Mouse (Mus musculus) gastrocnemius, postnatal 36 days (tissue): ENCODE measurements around the gene Zfp740. TPM values are rescaled to one million over a fixed set of nuclear protein-coding genes. Genes with fewer than 3 reads are reported as not detected.

Source experiments
- DNase-seq, 2 experiments: peaks; one replicate each; pipeline ENCODE4 v3.0.0; 2022
- intact Hi-C: fragments of 180-260 bp; cut with DNase I; formaldehyde crosslinking; loops from one replicate; pipeline ENCODE4 v1.15.1; 2025
- total RNA-seq, 2 experiments: library from RNA; stranded (reverse); gene quantifications; 2 replicates each; pipeline ENCODE4 v1.2.3; 2021

The Zfp740 gene
- total RNA-seq, 2 experiments from 2014 or later = 24.3 to 26.6 TPM

- intact Hi-C loops = no loop called here
- no peak for DNase-seq
Observed at GRCm38 (mm10) chr15:102191699-102192098, 11.3 kb upstream of the Zfp740 start.

- no peak for DNase-seq
- intact Hi-C loops = no loop called here
Observed at GRCm38 (mm10) chr15:102192271-102192812, 10.7 kb upstream of the Zfp740 start.

- DNase-seq = no peak
- intact Hi-C loops = no loop called here
Observed at GRCm38 (mm10) chr15:102192820-102193386, 10.1 kb upstream of the Zfp740 start.

GRCm38 (mm10) chr15:102193652-102194051, 9.4 kb upstream of the Zfp740 start:
- no peak for DNase-seq

GRCm38 (mm10) chr15:102194439-102194838, 8.6 kb upstream of the Zfp740 start:
- intact Hi-C loops = no loop called here
- DNase-seq = no peak

More at GRCm38 (mm10) chr15:102193652-102194051, 9.4 kb upstream of the Zfp740 start:
- intact Hi-C loops = no loop called here

- no peak for DNase-seq
- intact Hi-C loops = no loop called here
Observed at GRCm38 (mm10) chr15:102195373-102195772, 7.7 kb upstream of the Zfp740 start.

- intact Hi-C loops = no loop called here
- DNase-seq = no peak
Observed at GRCm38 (mm10) chr15:102198841-102199240, 4.2 kb upstream of the Zfp740 start.

GRCm38 (mm10) chr15:102203835-102204381, 859 bp downstream of the Zfp740 start:
- DNase-seq = peak; percentile 54
- intact Hi-C loops = no loop called here

GRCm38 (mm10) chr15:102204674-102205505, 1.8 kb downstream of the Zfp740 start, which contains the start of gene Csad:
Csad (minus strand) TSS chr15:102204724.
- intact Hi-C loops = no loop called here
- DNase-seq = no peak

GRCm38 (mm10) chr15:102205779-102206178, 2.7 kb downstream of the Zfp740 start:
- no peak for DNase-seq
- intact Hi-C loops = no loop called here

- DNase-seq = no peak
- intact Hi-C loops = no loop called here
Observed at GRCm38 (mm10) chr15:102207351-102207750, 4.3 kb downstream of the Zfp740 start.

- no peak for DNase-seq
- intact Hi-C loops = no loop called here
Observed at GRCm38 (mm10) chr15:102208092-102208561, 5.1 kb downstream of the Zfp740 start.

- DNase-seq = no peak
- intact Hi-C loops = no loop called here
Observed at GRCm38 (mm10) chr15:102209114-102209513, 6.1 kb downstream of the Zfp740 start.

GRCm38 (mm10) chr15:102210816-102211215, 7.8 kb downstream of the Zfp740 start:
- intact Hi-C loops = no loop called here
- no peak for DNase-seq

- intact Hi-C loops = no loop called here
- DNase-seq = no peak
Observed at GRCm38 (mm10) chr15:102211895-102212294, 8.8 kb downstream of the Zfp740 start.

- DNase-seq = no peak
- intact Hi-C loops = no loop called here
Observed at GRCm38 (mm10) chr15:102214132-102214531, 11.1 kb downstream of the Zfp740 start.

GRCm38 (mm10) chr15:102215624-102216023, 12.6 kb downstream of the Zfp740 start:
- no peak for DNase-seq
- intact Hi-C loops = no loop called here

GRCm38 (mm10) chr15:102216459-102217228, 13.6 kb downstream of the Zfp740 start:
- intact Hi-C loops = no loop called here
- no peak for DNase-seq

- no peak for DNase-seq
- intact Hi-C loops = no loop called here
Observed at GRCm38 (mm10) chr15:102217325-102217724, 14.3 kb downstream of the Zfp740 start.

GRCm38 (mm10) chr15:102222386-102222785, 19.3 kb downstream of the Zfp740 start:
- no peak for DNase-seq
- intact Hi-C loops = no loop called here
